Mouse (Mus musculus) naive thymus-derived CD4-positive, alpha-beta T cell, adult 2 months (primary cell): ENCODE data around the gene Hhip.

Experiments
- DNase-seq: peaks from one replicate; pipeline ENCODE4 v3.0.0-alpha.2; 2011; ENCODE audit warnings: low read depth

Hhip gene

DNA sequence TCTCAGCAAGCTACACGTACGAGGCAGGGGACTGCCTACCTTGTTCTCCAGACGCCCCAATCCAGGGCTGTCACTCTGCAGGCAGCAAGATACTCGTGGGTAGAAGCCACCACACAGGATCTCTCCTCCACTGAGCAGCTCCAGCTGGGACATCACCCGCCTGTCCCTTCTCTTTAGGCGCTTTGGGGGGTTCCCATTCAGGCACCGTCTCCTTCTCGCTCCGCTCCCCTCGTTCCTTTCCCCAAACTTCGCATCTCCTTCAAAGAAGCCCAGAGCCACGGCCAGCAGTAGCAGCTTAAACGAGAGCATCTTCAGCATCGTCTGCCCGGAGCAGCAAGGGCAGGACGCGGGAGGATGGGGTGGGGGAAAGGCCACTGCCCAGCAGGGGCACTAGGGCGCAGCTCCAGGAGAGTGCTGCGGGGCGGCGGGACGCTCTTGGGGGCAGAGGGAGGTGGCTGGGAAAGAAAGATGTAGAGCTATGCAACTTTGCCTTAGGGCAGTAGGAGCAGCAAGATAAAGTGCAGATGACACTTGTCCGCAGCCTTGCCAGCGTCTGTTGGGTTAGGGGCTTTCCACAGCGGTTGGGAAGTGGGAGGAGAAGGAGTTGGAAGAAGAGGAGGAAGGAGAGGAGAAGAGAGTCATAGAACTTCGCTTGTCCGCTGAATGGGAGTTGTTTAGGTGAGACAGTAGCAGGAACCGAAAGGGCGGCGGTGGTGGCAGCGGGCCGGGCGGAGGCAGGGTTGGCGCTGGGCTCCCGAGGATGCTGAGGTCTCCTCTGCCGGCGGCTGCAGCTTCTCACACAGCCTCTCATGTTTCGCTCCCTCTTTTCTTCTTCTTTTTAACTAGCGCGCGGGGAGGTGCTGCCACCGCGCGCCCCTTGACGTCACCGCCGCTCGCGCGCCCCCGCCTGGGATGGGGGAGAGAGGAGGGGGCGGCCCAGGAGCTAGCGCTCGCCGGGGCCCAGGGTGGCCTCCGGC, at the start of gene Hhip:
TSS of gene Hhip (minus strand) at position 809 of the 977 bp plus-strand sequence.
- no peak for DNase-seq

DNA sequence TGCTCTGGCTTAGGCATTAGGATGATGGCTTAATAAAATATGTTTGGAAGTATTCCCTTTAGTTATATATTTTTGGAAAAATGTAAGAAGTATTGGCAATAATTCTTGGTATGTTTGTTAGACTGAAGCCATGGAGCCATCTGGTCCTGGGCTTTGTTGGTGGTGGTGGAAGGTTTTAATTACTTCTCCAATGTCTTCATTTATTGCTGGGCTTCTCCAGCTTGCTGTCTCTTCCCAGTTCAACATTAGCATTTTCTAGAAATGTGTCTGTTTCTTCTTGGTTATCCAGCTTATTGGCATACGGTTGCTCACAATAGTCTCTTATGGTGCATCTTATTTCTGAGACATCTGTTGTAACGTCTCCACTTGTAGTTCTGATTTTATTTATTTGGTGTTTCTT, 29.2 kb upstream of the Hhip start:
- DNase-seq = no peak

GRCm38 (mm10) chr8:80058193-80058592, 387 bp upstream of the Hhip start:
- no peak for DNase-seq

GRCm38 (mm10) chr8:80056331-80057070, 1.3 kb downstream of the Hhip start:
- no peak for DNase-seq

- DNase-seq = no peak
Observed at GRCm38 (mm10) chr8:80055777-80056176, 2.0 kb downstream of the Hhip start.

DNA sequence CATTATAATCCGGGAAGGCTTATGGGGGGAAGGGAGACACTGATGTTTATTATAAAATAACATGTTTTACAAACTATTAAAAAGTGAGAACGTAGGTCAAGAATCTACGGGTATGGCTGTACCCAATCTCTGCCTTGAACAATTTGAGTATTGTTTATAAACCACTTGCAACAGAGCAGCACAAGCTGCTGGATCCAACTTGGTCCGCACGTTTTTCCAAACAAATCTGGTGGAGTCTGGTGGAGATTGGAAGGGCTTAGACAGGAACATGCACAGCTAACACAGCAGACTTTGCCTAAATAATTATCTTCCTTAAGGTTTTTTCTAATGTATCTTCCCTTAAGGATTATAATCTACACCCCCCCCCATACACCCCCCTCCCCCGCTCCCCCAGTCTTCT, 2.7 kb downstream of the Hhip start:
- no peak for DNase-seq

DNA sequence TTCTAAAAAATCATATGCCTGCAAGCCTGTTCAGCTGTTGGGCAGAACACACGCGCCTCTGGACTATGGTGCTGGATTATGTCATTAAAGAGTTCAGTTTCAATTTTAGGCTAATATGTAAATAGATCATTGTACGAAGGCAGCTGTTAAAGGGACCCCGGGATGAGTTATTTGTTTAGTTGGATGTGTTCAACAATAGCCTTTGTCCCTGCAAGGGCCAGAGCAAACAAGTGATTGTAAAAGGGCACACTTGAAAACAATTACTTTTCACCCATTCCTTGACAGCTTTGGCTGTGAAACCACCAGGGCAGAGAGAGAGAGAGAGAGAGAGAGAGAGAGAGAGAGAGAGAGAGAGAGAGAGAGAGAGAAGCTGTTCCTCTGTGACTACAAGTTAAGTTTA, 3.6 kb downstream of the Hhip start:
- no peak for DNase-seq

GRCm38 (mm10) chr8:80052838-80053237, 5.0 kb downstream of the Hhip start:
- DNase-seq = no peak

- DNase-seq = no peak
Observed at GRCm38 (mm10) chr8:80051494-80051893, 6.3 kb downstream of the Hhip start.

- DNase-seq = no peak
Observed at GRCm38 (mm10) chr8:80049256-80050005, 8.4 kb downstream of the Hhip start.

DNA sequence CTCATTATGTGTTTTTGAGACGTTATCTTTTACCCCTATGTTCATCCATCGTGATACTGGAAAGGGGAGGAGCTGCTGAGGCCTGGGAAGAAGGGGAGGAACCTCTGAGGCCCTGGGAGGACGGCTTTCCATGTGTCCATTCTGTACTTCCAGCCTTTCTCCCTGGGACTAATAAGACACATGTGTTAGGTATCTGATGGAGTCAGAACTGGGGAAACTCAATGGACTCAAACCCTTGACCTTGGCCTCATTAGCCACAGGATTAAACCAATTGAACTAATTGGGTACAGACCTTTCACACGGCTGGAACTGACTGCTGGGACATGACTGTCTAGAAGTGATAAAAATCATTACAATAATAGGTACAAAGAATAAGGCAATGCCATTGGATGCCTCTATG, 9.6 kb downstream of the Hhip start:
- no peak for DNase-seq

- DNase-seq = no peak
Observed at GRCm38 (mm10) chr8:80037644-80038253, 20.1 kb downstream of the Hhip start.

DNA sequence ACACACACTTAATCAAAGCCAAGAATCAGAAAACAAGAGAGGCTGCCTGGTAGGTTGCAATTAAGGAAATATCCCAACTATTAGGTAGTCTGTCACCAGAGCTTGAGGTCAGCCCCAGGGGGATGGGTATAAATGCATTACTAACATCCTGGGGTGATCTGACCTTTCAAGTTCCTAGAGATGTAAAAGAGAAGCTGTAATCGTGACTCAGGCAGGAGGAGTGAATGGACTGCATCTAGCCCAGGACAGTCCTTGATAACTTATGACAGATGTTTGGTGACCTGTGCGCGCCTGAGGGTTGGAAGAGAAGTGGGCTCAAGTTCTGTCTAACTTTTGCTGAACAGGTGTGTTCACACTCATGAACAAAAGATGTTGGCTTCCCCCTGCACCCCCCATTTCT, 25.2 kb downstream of the Hhip start:
- no peak for DNase-seq

- DNase-seq = no peak
Observed at GRCm38 (mm10) chr8:80031330-80032293, 26.2 kb downstream of the Hhip start.

DNA sequence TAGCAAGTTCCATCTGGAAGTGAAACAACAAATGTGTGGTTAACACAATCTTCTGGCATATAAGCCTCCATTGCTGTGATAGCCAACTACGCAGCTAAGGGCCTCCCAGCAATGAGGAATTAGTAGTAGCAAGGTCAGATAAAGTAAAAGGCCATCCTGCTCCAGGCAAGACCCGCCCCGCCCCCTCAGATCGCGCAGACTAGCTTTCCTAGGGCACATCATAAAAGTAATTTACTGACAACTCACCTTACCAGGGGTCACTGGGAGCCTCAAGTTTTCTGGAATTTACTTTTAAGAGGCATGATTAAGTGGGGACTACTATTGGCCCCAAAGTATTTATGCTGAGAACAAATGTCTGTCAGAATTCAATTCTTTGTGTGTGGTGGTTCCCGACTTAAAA, 28.2 kb downstream of the Hhip start:
- DNase-seq = no peak

DNA sequence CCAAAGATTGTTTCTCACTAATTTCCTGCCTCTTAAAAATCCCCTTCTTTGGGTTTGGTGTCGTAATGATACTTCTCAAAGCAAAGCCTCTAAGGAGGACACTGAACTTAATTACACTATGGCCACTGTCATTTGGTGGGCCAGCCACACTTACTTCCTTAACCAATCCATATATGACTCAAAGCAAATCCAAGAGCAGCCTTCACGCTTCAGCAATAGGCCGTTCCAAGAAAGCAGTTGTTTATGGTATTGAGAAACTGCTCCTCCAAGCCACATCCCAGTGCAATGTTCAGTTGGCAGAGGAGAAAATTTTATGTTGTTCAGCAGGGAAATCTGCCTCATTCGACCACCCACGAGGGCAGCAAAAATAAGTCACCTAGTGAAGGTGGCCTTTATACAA, 37.3 kb downstream of the Hhip start:
- DNase-seq = no peak

GRCm38 (mm10) chr8:80015818-80016217, 42.0 kb downstream of the Hhip start:
- DNase-seq = no peak

- DNase-seq = no peak
Observed at GRCm38 (mm10) chr8:80004421-80004820, 53.4 kb downstream of the Hhip start.

DNA sequence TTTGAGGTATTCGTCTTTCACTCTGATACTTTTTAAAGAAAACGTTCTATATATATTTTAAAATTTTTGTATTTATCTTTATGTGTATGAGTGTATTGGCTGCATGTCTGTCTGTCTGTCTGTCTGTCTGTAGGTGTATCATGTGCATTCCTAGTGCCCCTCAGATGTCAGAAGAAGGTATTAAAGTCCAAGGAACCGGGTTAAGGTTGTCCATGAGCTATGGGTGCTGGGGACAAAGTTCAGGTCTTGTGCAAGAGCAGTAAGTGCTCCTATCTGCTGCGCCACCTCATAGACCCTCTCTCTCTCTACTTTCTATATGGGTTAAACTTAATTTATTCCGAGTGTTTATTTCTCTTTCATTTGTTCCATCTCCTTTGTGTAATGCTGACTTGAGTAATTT, 55.5 kb downstream of the Hhip start:
- no peak for DNase-seq

DNA sequence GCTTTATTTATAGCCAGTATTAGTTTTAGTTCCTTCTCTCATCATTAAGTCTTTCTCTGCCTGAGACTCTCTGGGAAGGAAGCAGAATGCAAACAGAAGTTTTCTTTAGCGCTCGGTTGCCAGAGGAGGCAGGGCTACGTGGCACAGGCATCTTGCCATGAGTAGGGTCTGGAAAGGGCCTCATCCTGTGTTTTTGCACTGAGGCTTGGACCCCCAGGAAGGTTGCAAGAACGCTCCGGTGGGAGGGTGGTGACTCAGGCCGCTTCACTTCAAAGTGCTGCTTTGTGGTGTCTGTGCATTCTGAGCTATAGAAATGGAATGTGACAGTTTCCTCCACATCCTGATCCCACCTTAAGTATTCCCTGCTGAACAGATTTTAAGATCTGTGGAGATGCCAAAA, 62.7 kb downstream of the Hhip start:
- DNase-seq = no peak

- DNase-seq = no peak
Observed at GRCm38 (mm10) chr8:79993507-79993906, 64.3 kb downstream of the Hhip start.
